ENCODE assay signal across 18 mouse cellular contexts in genomic region chr12:27408440-27408839, GRCm38 (mm10).
A peak's percentile ranks its signal among the peaks of the same experiment; 100 is the strongest.
DNase-seq lines count a peak whose midpoint lies in the region; ATAC-seq and TF ChIP-seq lines count a peak whose summit lies in the region.
"Had no signal": no experiment of that assay in that cellular context is flagged by ENCODE, and none has a peak within 500 bp of the region (broad histone marks: within the 10 kb centered on the region; RNA-seq: fewer than 3 reads in every experiment).

No protein-coding gene starts in this region.

- no peaks in the 10 kb centered on the region for H3K9me3 ChIP-seq in forebrain, embryonic 13.5 days (replicated peaks)
- no peaks in the 10 kb centered on the region for H3K9me3 ChIP-seq in forebrain, embryonic 10.5 days
- H3K9me3 ChIP-seq: limb, embryonic 13.5 days; midbrain, embryonic 13.5 days had no signal

- H3K27me3 ChIP-seq in forebrain, embryonic 13.5 days: no peaks in the 10 kb centered on the region
- no peaks in the 10 kb centered on the region for H3K27me3 ChIP-seq in forebrain, embryonic 10.5 days (ENCODE audit: poor library complexity, severe bottlenecking)
- H3K27me3 ChIP-seq: limb, embryonic 13.5 days; midbrain, embryonic 13.5 days had no signal

- 0 out of 2 replicates have a peak, but pooled peaks cover 4% of the 10 kb centered on the region for H3K4me1 ChIP-seq in forebrain, embryonic 13.5 days
- peaks cover 3% of the 10 kb centered on the region for H3K4me1 ChIP-seq in forebrain, embryonic 10.5 days
- H3K4me1 ChIP-seq: midbrain, embryonic 13.5 days had no signal

- TF ChIP-seq CTCF in layer of hippocampus, adult 2 months (conservative IDR thresholded peaks at IDR 0.05): peak; percentile 35; the same call in 1 of the 2 replicates

- H3K36me3 ChIP-seq in forebrain, embryonic 13.5 days (ENCODE audit: poor library complexity, severe bottlenecking): no peaks in the 10 kb centered on the region
- H3K36me3 ChIP-seq in forebrain, embryonic 10.5 days (replicated peaks): no peaks in the 10 kb centered on the region
- H3K36me3 ChIP-seq: limb, embryonic 13.5 days; midbrain, embryonic 13.5 days had no signal

- H3K4me3 ChIP-seq in forebrain, embryonic 13.5 days: no peak overlapping the region
- no peak overlapping the region for H3K4me3 ChIP-seq in forebrain, embryonic 10.5 days
- no peak overlapping the region for H3K4me3 ChIP-seq in layer of hippocampus, adult 2 months
- H3K4me3 ChIP-seq: limb, embryonic 13.5 days; midbrain, embryonic 13.5 days; myocyte had no signal

- no peak overlapping the region for H3K4me2 ChIP-seq in forebrain, embryonic 13.5 days
- H3K4me2 ChIP-seq: limb, embryonic 13.5 days; midbrain, embryonic 13.5 days had no signal

- H3K27ac ChIP-seq in forebrain, embryonic 13.5 days: peak overlapping the region; percentile 14; the same call in 1 of the 2 replicates
- no peak overlapping the region for H3K27ac ChIP-seq in forebrain, embryonic 10.5 days
- H3K27ac ChIP-seq in layer of hippocampus, adult 2 months: no peak overlapping the region
- H3K27ac ChIP-seq: limb, embryonic 13.5 days; liver, embryonic 14.5 days; midbrain, embryonic 13.5 days had no signal

- peak; percentile 78; the same call in 1 of the 2 replicates for ATAC-seq in forebrain, embryonic 13.5 days
- ATAC-seq: midbrain, embryonic 13.5 days had no signal

- WGBS in forebrain, embryonic 13.5 days: 48% methylated on average over 4 of the region's 4 CpGs
- 65% methylated on average over 4 of the region's 4 CpGs for WGBS in forebrain, embryonic 10.5 days

- no peak overlapping the region for H3K9ac ChIP-seq in forebrain, embryonic 13.5 days
- H3K9ac ChIP-seq: limb, embryonic 13.5 days; liver, embryonic 14.5 days; midbrain, embryonic 13.5 days had no signal

- DNase-seq in forebrain, embryonic 10.5 days (ENCODE audit: extremely low spot score, low spot score): no peak
- DNase-seq in layer of hippocampus, adult 2 months (ENCODE audit: low spot score in 2 of 2): peak in 1 of 2 experiments; percentile 10
- DNase-seq in layer of hippocampus, adult 11-12 months (ENCODE audit: low spot score): no peak
- DNase-seq in right cerebral cortex, postnatal 10 days (ENCODE audit: low spot score in 2 of 2): peak; percentile 31 to 32
- DNase-seq in right cerebral cortex, postnatal 4 days: no peak
- no peak for DNase-seq in urinary bladder, adult 18-20 months (ENCODE audit: low spot score in 2 of 2)
- DNase-seq in adrenal gland, adult 8-10 months: no peak
- DNase-seq: adrenal gland, postnatal 36 days; embryo, embryonic 11 days; gastrocnemius, postnatal 10 days; kidney, adult 18-20 months; kidney, postnatal 25 days; right cerebral cortex, postnatal 14 days had no signal

Comparison
In these comparisons a context has a peak if more than half of its experiments do, and no peak if none do; other contexts are left out.
1. DNase-seq: peak in right cerebral cortex, postnatal 10 days (2 of 2); none in forebrain, embryonic 10.5 days (single experiment), layer of hippocampus, adult 11-12 months (single experiment), right cerebral cortex, postnatal 4 days (single experiment), urinary bladder, adult 18-20 months (0 of 2) and adrenal gland, adult 8-10 months (single experiment).